11 mouse cellular contexts compared by ENCODE assay signal in the genomic region with DNA sequence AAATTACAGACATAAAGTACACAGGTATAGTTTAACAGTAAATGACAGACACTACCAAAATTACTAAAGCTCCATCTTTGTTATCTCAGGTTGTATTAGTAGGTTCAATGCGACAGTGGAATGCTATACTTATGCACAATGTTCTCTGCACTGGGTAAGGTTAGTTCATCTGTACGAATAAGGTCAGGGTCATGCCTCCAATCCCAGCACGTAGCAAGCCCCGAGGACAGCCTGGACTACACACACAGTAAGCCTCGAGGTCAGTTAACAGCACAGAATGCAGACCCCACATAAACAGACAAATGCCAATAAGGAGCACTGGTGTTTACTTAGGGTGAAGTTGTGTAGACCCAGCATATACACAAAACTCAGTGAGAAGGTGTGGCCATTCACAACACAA. TPM values are rescaled to one million over a fixed set of nuclear protein-coding genes. Genes with fewer than 3 reads are reported as not detected.
DNase-seq lines count a peak whose midpoint lies in the region; ATAC-seq and TF ChIP-seq lines count a peak whose summit lies in the region.
"Had no signal": no experiment of that assay in that cellular context is flagged by ENCODE, and none has a peak within 500 bp of the region (broad histone marks: within the 10 kb centered on the region; RNA-seq: fewer than 3 reads in every experiment).

No protein-coding gene starts in this region.

- peaks cover 76% of the 10 kb centered on the region for H3K36me3 ChIP-seq in heart, embryonic 14.5 days (ENCODE audit: control insufficient read depth, insufficient read depth, low read length)
- H3K36me3 ChIP-seq in C2C12 (ENCODE audit: control insufficient read depth, insufficient read depth) (peaks cover 80% of the 10 kb centered on the region), ES-Bruce4 (ENCODE audit: control insufficient read depth, insufficient read depth, low read length, poor library complexity, severe bottlenecking) (peaks cover 64% of the 10 kb centered on the region)
- H3K36me3 ChIP-seq in liver, embryonic 11.5 days (ENCODE audit: control insufficient read depth, insufficient read depth, low read length), result peaks cover 64% of the 10 kb centered on the region

- no peak for TF ChIP-seq EP300 in ES-Bruce4 (IDR thresholded peaks at IDR 0.05; ENCODE audit: insufficient read depth, low read depth, low read length)

- H3K9ac ChIP-seq in heart, embryonic 14.5 days (ENCODE audit: low read length), result no peak overlapping the region
- peak overlapping the region; percentile 98; the same call in 1 of the 2 replicates for H3K9ac ChIP-seq in ES-Bruce4 (ENCODE audit: low read depth, poor library complexity, severe bottlenecking)
- peak overlapping the region; percentile 100; the same call in 1 of the 2 replicates for H3K9ac ChIP-seq in liver, embryonic 11.5 days (ENCODE audit: low read depth, low read length)

- no peak for TF ChIP-seq CTCF in C2C12 (IDR thresholded peaks at IDR 0.05; ENCODE audit: control insufficient read depth, insufficient read depth, insufficient read length)
- TF ChIP-seq CTCF in ES-Bruce4 (IDR thresholded peaks at IDR 0.05; ENCODE audit: low read depth, low read length), result no peak

- H3ac ChIP-seq in C2C12 (ENCODE audit: control insufficient read depth, insufficient read length, low read depth), result peak overlapping the region; percentile 12

- no peaks in the 10 kb centered on the region for H3K9me3 ChIP-seq in heart, embryonic 14.5 days (ENCODE audit: control insufficient read depth, low read length)
- no peaks in the 10 kb centered on the region for H3K9me3 ChIP-seq in ES-Bruce4 (replicated peaks; ENCODE audit: control insufficient read depth, insufficient read depth, low read length, poor library complexity, severe bottlenecking)
- H3K9me3 ChIP-seq in liver, embryonic 11.5 days (ENCODE audit: control insufficient read depth, low read length), result no peaks in the 10 kb centered on the region

- no peak for TF ChIP-seq POLR2A in ES-Bruce4 (IDR thresholded peaks at IDR 0.05; ENCODE audit: insufficient read depth, low read length)

- H3K4me2 ChIP-seq in heart, embryonic 14.5 days (ENCODE audit: low read length), result peak overlapping the region; percentile 86
- peak overlapping the region; percentile 92 for H3K4me2 ChIP-seq in liver, embryonic 11.5 days

- 0 out of 4 replicates have a peak overlapping the region, but pooled peaks of 1 of the 2 experiments have one; percentile 10 for H3K4me3 ChIP-seq in heart, embryonic 14.5 days (ENCODE audit: control insufficient read depth in 1 of 2, insufficient read depth in 1 of 2, low read depth in 1 of 2, low read length in 2 of 2)
- no peak overlapping the region for H3K4me3 ChIP-seq in C2C12 (ENCODE audit: insufficient read depth, poor library complexity, severe bottlenecking)
- H3K4me3 ChIP-seq in ES-Bruce4 (ENCODE audit: low read depth, low read length), result peak overlapping the region; percentile 42
- H3K4me3 ChIP-seq in liver, embryonic 11.5 days (ENCODE audit: low read depth, low read length), result peak overlapping the region; percentile 90
- H3K4me3 ChIP-seq: heart, adult 2 months had no signal

- no peak for ATAC-seq in heart, embryonic 14.5 days (ENCODE audit: insufficient number of reproducible peaks, insufficient read depth, low FRiP score, low read depth)
- no peak for ATAC-seq in liver, embryonic 11.5 days (replicated peaks; ENCODE audit: low FRiP score)

- WGBS in heart, embryonic 14.5 days, result 65% methylated on average over 5 of the region's 5 CpGs
- WGBS in liver, embryonic 11.5 days, result 67% methylated on average over 5 of the region's 5 CpGs

- no peak overlapping the region for H3K27ac ChIP-seq in heart, embryonic 14.5 days (replicated peaks in 1 of 2; ENCODE audit: control insufficient read depth in 1 of 2, insufficient read depth in 1 of 2, low read depth in 2 of 2, low read length in 2 of 2)
- peak overlapping the region; percentile 44 for H3K27ac ChIP-seq in ES-Bruce4 (ENCODE audit: insufficient read depth, low read length)
- H3K27ac ChIP-seq in liver, embryonic 11.5 days (ENCODE audit: low read depth, low read length), result peak overlapping the region; percentile 95; the same call in 1 of the 2 replicates
- H3K27ac ChIP-seq: heart, adult 2 months had no signal

- peaks cover 64% of the 10 kb centered on the region for H3K79me3 ChIP-seq in C2C12 (ENCODE audit: low read depth)

- H3K4me1 ChIP-seq in heart, embryonic 14.5 days (ENCODE audit: control insufficient read depth in 2 of 2, insufficient read depth in 2 of 2, low read length in 2 of 2), result peaks cover 9 to 41% of the 10 kb centered on the region in 2 experiments
- H3K4me1 ChIP-seq in ES-Bruce4 (ENCODE audit: control insufficient read depth, insufficient read depth, low read length), result no peaks in the 10 kb centered on the region
- H3K4me1 ChIP-seq in liver, embryonic 11.5 days (replicated peaks; ENCODE audit: control insufficient read depth, insufficient read depth, low read length), result peaks cover 33% of the 10 kb centered on the region

- peaks cover 73% of the 10 kb centered on the region for H3K79me2 ChIP-seq in C2C12 (ENCODE audit: control insufficient read depth, insufficient read depth)

- no peak for DNase-seq in heart, adult 11 months
- no peak for DNase-seq in liver, embryonic 11.5 days (ENCODE audit: low spot score)
- no peak for DNase-seq in retina, embryonic 14.5 days (ENCODE audit: low spot score)
- DNase-seq in right cerebral cortex, postnatal 10 days (ENCODE audit: low spot score in 2 of 2), result no peak
- DNase-seq: cerebellum, adult 11 months; heart, adult 2 months; lung, adult 2 months; right cerebral cortex, postnatal 4 days had no signal

- H3K27me3 ChIP-seq in heart, embryonic 14.5 days (ENCODE audit: control insufficient read depth, insufficient read depth, low read length), result no peaks in the 10 kb centered on the region
- H3K27me3 ChIP-seq in C2C12 (ENCODE audit: control insufficient read depth, insufficient read depth, insufficient read length) (no peaks in the 10 kb centered on the region), ES-Bruce4 (ENCODE audit: control insufficient read depth, insufficient read depth, low read length, poor library complexity, severe bottlenecking) (no peaks in the 10 kb centered on the region)
- H3K27me3 ChIP-seq in liver, embryonic 11.5 days (replicated peaks; ENCODE audit: control insufficient read depth, insufficient read depth, low read length), result no peaks in the 10 kb centered on the region

TF ChIP-seq in C2C12, 6 proteins besides CTCF, POLR2A, EP300 and RAD21:
- TF ChIP-seq FOSL1 (IDR thresholded peaks at IDR 0.05; ENCODE audit: insufficient read depth, low read length, poor library complexity, severe bottlenecking), result no peak
- no peak for TF ChIP-seq CEBPB (IDR thresholded peaks at IDR 0.05; ENCODE audit: low read depth)
- no peak for TF ChIP-seq MYOD1 (IDR thresholded peaks at IDR 0.05; ENCODE audit: control insufficient read depth, insufficient read length, low read depth)
- TF ChIP-seq MAX (IDR thresholded peaks at IDR 0.05), result no peak
- TF ChIP-seq USF1 (IDR thresholded peaks at IDR 0.05; ENCODE audit: low read depth), result no peak

RNA-seq across cellular contexts. Expression of a gene that starts 3.0 kb away (rescaled TPM):
- polyA plus RNA-seq in heart, embryonic 14.5 days (2014; fragmentation: Nextera tagmentation; extraction: Ambion mirVana), result 0.11 and 0.12 TPM in 2 replicates
- polyA plus RNA-seq in C2C12 (2012; fragmentation: generic; extraction: Trizol) (0.02 TPM), ES-Bruce4 (2011; ENCODE audit: insufficient read depth, insufficient read length, low read depth, missing spikeins) (1.8 and 1.9 TPM in 2 replicates)
- 0.09 and 0.11 TPM in 2 replicates for polyA plus RNA-seq in liver, embryonic 11.5 days (2014; fragmentation: Nextera tagmentation; extraction: Ambion mirVana)

RNA-seq across cellular contexts. Expression of a gene that starts 3.9 kb away (rescaled TPM):
- 64.6 and 67.8 TPM in 2 replicates for polyA plus RNA-seq in heart, embryonic 14.5 days (2014; fragmentation: Nextera tagmentation; extraction: Ambion mirVana)
- polyA plus RNA-seq in C2C12 (2012; fragmentation: generic; extraction: Trizol), result 65.9 TPM
- polyA plus RNA-seq in ES-Bruce4 (2011; ENCODE audit: insufficient read depth, insufficient read length, low read depth, missing spikeins), result 140 and 143 TPM in 2 replicates
- polyA plus RNA-seq in liver, embryonic 11.5 days (2014; fragmentation: Nextera tagmentation; extraction: Ambion mirVana), result 86.9 and 95.9 TPM in 2 replicates

RNA-seq across cellular contexts. Expression of a gene that starts 35.5 kb away (rescaled TPM):
- 263 and 291 TPM in 2 replicates for polyA plus RNA-seq in heart, embryonic 14.5 days (2014; fragmentation: Nextera tagmentation; extraction: Ambion mirVana)
- polyA plus RNA-seq in C2C12 (2012; fragmentation: generic; extraction: Trizol), result 26.0 TPM
- polyA plus RNA-seq in ES-Bruce4 (2011; ENCODE audit: insufficient read depth, insufficient read length, low read depth, missing spikeins), result 88.7 and 105 TPM in 2 replicates
- 68.9 and 75.3 TPM in 2 replicates for polyA plus RNA-seq in liver, embryonic 11.5 days (2014; fragmentation: Nextera tagmentation; extraction: Ambion mirVana)

Comparison
In these comparisons a context has a peak if more than half of its experiments do, and no peak if none do; other contexts are left out.
1. H3K27ac ChIP-seq: peak in ES-Bruce4 (single experiment) and liver, embryonic 11.5 days (single experiment); none in heart, embryonic 14.5 days (0 of 2).